Mouse (Mus musculus) liver, embryonic 14.5 days (tissue): ENCODE data around the gene Fads6.

ENCODE experiments used
- CTCF ChIP-seq: IDR thresholded peaks from 2 replicates; pipeline ENCODE4 v1.5.1; 2016; ENCODE audit warnings: antibody characterized with exemption, low read depth, control low read depth
- EP300 ChIP-seq: IDR thresholded peaks from 2 replicates; pipeline ENCODE4 v1.6.1; 2016; ENCODE audit warnings: antibody characterized with exemption, low read depth

DNA sequence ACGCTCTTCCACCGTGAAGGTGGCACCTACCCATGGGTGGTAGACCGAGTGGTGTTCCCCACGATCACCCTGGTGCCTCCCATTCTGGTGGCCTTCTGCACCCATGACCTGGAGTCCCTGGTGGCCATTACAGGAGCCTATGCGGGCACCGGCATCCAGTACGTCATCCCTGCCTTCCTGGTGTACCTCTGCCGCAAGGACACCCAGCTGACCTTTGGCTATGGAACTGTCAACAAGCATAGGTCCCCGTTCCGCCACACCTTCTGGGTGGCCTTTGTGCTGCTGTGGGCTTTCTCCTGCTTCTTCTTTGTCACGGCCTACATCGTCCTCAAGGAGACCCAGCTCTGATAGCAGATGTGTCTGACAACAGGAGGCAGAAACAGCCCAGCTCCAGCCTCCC lies 53.7 kb downstream of the Fads6 start:
- TF ChIP-seq EP300 (no peak), CTCF (no peak)
